In the genomic region with DNA sequence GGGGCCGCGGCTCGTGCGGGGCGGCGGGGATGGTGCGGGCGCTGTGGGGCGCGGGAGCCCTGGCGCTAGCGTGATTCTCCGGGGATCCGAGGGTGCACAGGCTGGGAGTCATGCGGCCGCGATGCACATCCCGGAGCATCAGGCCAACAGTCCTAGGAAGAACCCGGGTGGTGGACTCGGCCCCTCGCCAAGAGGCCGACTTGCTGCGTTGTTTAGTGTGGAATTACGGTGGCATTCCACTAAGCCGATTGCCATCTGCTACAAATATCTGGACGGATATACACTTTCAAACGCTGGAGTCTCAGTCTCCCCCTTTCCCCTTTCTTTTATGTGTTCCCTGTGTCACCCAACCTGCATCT, we compare ENCODE assay signal across 8 mouse cellular contexts. TPM values are rescaled to one million over a fixed set of nuclear protein-coding genes. Genes with fewer than 3 reads are reported as not detected.
A peak's percentile ranks its signal among the peaks of the same experiment; 100 is the strongest.
DNase-seq lines count a peak whose midpoint lies in the region; ATAC-seq and TF ChIP-seq lines count a peak whose summit lies in the region.

No protein-coding gene starts in this region.

- H3K9me3 ChIP-seq in embryonic facial prominence, embryonic 13.5 days = no peaks in the 10 kb centered on the region
- no peaks in the 10 kb centered on the region for H3K9me3 ChIP-seq in intestine, postnatal 0 days (ENCODE audit: control insufficient read depth)
- no peaks in the 10 kb centered on the region for H3K9me3 ChIP-seq in neural tube, embryonic 14.5 days (ENCODE audit: control insufficient read depth, low read length)

- peak overlapping the region; percentile 84 for H3K9ac ChIP-seq in liver, adult 2 months (ENCODE audit: low read depth, low read length)
- H3K9ac ChIP-seq in embryonic facial prominence, embryonic 13.5 days = peak overlapping the region; percentile 94
- peak overlapping the region; percentile 57 for H3K9ac ChIP-seq in intestine, postnatal 0 days (ENCODE audit: low read depth, low read length)
- H3K9ac ChIP-seq in neural tube, embryonic 14.5 days (replicated peaks; ENCODE audit: low read depth, low read length) = peak overlapping the region; percentile 84

- no peak for TF ChIP-seq POLR2A in liver, adult 2 months (IDR thresholded peaks at IDR 0.05; ENCODE audit: extremely low read depth, insufficient read depth, low read length)

- no peaks in the 10 kb centered on the region for H3K36me3 ChIP-seq in liver, adult 2 months (ENCODE audit: control insufficient read depth, insufficient read depth, low read length)
- peaks cover 8% of the 10 kb centered on the region for H3K36me3 ChIP-seq in embryonic facial prominence, embryonic 13.5 days
- no peaks in the 10 kb centered on the region for H3K36me3 ChIP-seq in intestine, postnatal 0 days (ENCODE audit: control insufficient read depth, insufficient read depth)
- H3K36me3 ChIP-seq in neural tube, embryonic 14.5 days (ENCODE audit: control insufficient read depth, insufficient read depth, low read length) = no peaks in the 10 kb centered on the region

- H3K4me3 ChIP-seq in liver, adult 2 months (ENCODE audit: insufficient read depth, low read depth, low read length) = peak overlapping the region; percentile 96
- H3K4me3 ChIP-seq in embryonic facial prominence, embryonic 13.5 days = peak overlapping the region; percentile 86
- H3K4me3 ChIP-seq in intestine, postnatal 0 days (ENCODE audit: low read depth, low read length) = peak overlapping the region; percentile 62
- H3K4me3 ChIP-seq in neural tube, embryonic 14.5 days (ENCODE audit: low read depth, low read length) = peak overlapping the region; percentile 85

- WGBS in liver, adult 2 months = under 1% methylated on average over 27 of the region's 27 CpGs
- under 1% methylated on average over 25 of the region's 27 CpGs for WGBS in embryonic facial prominence, embryonic 13.5 days
- WGBS in intestine, postnatal 0 days = 0% methylated on average over 27 of the region's 27 CpGs
- 0% methylated on average over 23 of the region's 27 CpGs for WGBS in neural tube, embryonic 14.5 days

- no peaks in the 10 kb centered on the region for H3K27me3 ChIP-seq in liver, adult 2 months (ENCODE audit: control insufficient read depth, insufficient read depth, low read length)
- no peaks in the 10 kb centered on the region for H3K27me3 ChIP-seq in embryonic facial prominence, embryonic 13.5 days
- H3K27me3 ChIP-seq in intestine, postnatal 0 days (replicated peaks; ENCODE audit: control insufficient read depth, insufficient read depth, low read length) = no peaks in the 10 kb centered on the region
- no peaks in the 10 kb centered on the region for H3K27me3 ChIP-seq in neural tube, embryonic 14.5 days (ENCODE audit: control insufficient read depth, insufficient read depth, low read length)

- peak; percentile 82 for ATAC-seq in embryonic facial prominence, embryonic 13.5 days (ENCODE audit: insufficient number of reproducible peaks, insufficient read depth, low FRiP score, low TSS enrichment, low read depth)
- peak; percentile 54 for ATAC-seq in intestine, postnatal 0 days
- peak; percentile 78 for ATAC-seq in neural tube, embryonic 14.5 days (ENCODE audit: low read depth)

- peaks cover 12% of the 10 kb centered on the region; the same call in 1 of the 2 replicates for H3K79me2 ChIP-seq in liver, adult 2 months (ENCODE audit: control insufficient read depth, insufficient read depth, low read length)

- H3K4me2 ChIP-seq in embryonic facial prominence, embryonic 13.5 days = peak overlapping the region; percentile 86
- peak overlapping the region; percentile 87 for H3K4me2 ChIP-seq in intestine, postnatal 0 days (replicated peaks; ENCODE audit: low read depth)
- peak overlapping the region; percentile 81 for H3K4me2 ChIP-seq in neural tube, embryonic 14.5 days (ENCODE audit: low read depth, low read length)

- TF ChIP-seq CTCF in liver, adult 2 months (IDR thresholded peaks at IDR 0.05; ENCODE audit: low read depth, low read length) = no peak
- no peak for TF ChIP-seq CTCF in intestine, postnatal 0 days (IDR thresholded peaks at IDR 0.05; ENCODE audit: low read depth)

- intact Hi-C loops in left cerebral cortex, postnatal 10 days (cut with DNase I) = loop anchor here (5.0 to 10.0 kb wide), 2 partner anchors 348 to 425 kb away; partner anchors contain the start of gene Vcan

- H3K4me1 ChIP-seq in liver, adult 2 months (ENCODE audit: control insufficient read depth, insufficient read depth, low read length) = peaks cover 2% of the 10 kb centered on the region; the same call in 1 of the 2 replicates
- peaks cover 2% of the 10 kb centered on the region; the same call in 1 of the 2 replicates for H3K4me1 ChIP-seq in embryonic facial prominence, embryonic 13.5 days
- H3K4me1 ChIP-seq in intestine, postnatal 0 days (replicated peaks; ENCODE audit: control insufficient read depth, insufficient read depth, low read length) = no peaks in the 10 kb centered on the region
- peaks cover 8% of the 10 kb centered on the region; the same call in 1 of the 2 replicates for H3K4me1 ChIP-seq in neural tube, embryonic 14.5 days (ENCODE audit: control insufficient read depth, insufficient read depth, low read length)

- no peak for DNase-seq in liver, adult 2 months (ENCODE audit: extremely low read depth, low read depth, low spot score)
- no peak for DNase-seq in liver
- DNase-seq in adrenal gland, postnatal 36 days = no peak
- no peak for DNase-seq in left cerebral cortex, postnatal 10 days (ENCODE audit: extremely low spot score in 1 of 2, low spot score in 2 of 2)
- no peak for DNase-seq in adrenal gland, postnatal 25 days

- H3K27ac ChIP-seq in liver, adult 2 months (replicated peaks; ENCODE audit: insufficient read depth, low read depth, low read length) = peak overlapping the region; percentile 50
- peak overlapping the region; percentile 92 for H3K27ac ChIP-seq in embryonic facial prominence, embryonic 13.5 days
- peak overlapping the region; percentile 83 for H3K27ac ChIP-seq in intestine, postnatal 0 days (ENCODE audit: low read depth, low read length)
- peak overlapping the region; percentile 80 for H3K27ac ChIP-seq in neural tube, embryonic 14.5 days (ENCODE audit: low read depth, low read length)

RNA-seq across cellular contexts. Expression of gene Xrcc4, which starts 0.4 kb away (rescaled TPM):
- 10.8 and 13.6 TPM in 2 replicates for total RNA-seq in liver, adult 2 months (2014; rRNA removed)
- 0.22 and 0.56 TPM in 2 replicates for polyA plus RNA-seq in liver, adult 2 months (2012; rRNA removed)
- 14.2 and 15.4 TPM in 2 replicates for polyA plus RNA-seq in embryonic facial prominence, embryonic 13.5 days (2015; fragmentation: Nextera tagmentation; extraction: Ambion mirVana)
- polyA plus RNA-seq in intestine, postnatal 0 days (2015; fragmentation: Nextera tagmentation; extraction: Ambion mirVana) = 14.8 and 16.5 TPM in 2 replicates
- 14.5 and 17.5 TPM in 2 replicates for polyA plus RNA-seq in neural tube, embryonic 14.5 days (2014; fragmentation: Nextera tagmentation; extraction: Ambion mirVana)
- total RNA-seq in adrenal gland, postnatal 36 days (2021) = 10 to 100 TPM; 14.1 to 14.8 TPM
- 10 to 100 TPM; 14.8 to 15.0 TPM for total RNA-seq in left cerebral cortex, postnatal 10 days (2021)
- 10.1 and 14.9 TPM in 2 replicates for total RNA-seq in adrenal gland, postnatal 25 days (2021)

RNA-seq across cellular contexts. Expression of gene Tmem167, which starts 0.9 kb away (rescaled TPM):
- 11.9 and 13.0 TPM in 2 replicates for total RNA-seq in liver, adult 2 months (2014; rRNA removed)
- polyA plus RNA-seq in liver, adult 2 months (2012; rRNA removed) = 3.3 and 3.6 TPM in 2 replicates
- polyA plus RNA-seq in embryonic facial prominence, embryonic 13.5 days (2015; fragmentation: Nextera tagmentation; extraction: Ambion mirVana) = 82.8 and 84.0 TPM in 2 replicates
- polyA plus RNA-seq in intestine, postnatal 0 days (2015; fragmentation: Nextera tagmentation; extraction: Ambion mirVana) = 85.7 and 90.2 TPM in 2 replicates
- 53.2 and 54.9 TPM in 2 replicates for polyA plus RNA-seq in neural tube, embryonic 14.5 days (2014; fragmentation: Nextera tagmentation; extraction: Ambion mirVana)
- total RNA-seq in adrenal gland, postnatal 36 days (2021) = 10 to 100 TPM; 18.4 to 19.2 TPM
- 10 to 100 TPM; 32.0 to 32.9 TPM for total RNA-seq in left cerebral cortex, postnatal 10 days (2021)
- 16.6 and 19.9 TPM in 2 replicates for total RNA-seq in adrenal gland, postnatal 25 days (2021)
